Mouse (Mus musculus) spleen, adult 2 months (tissue): ENCODE results near the gene Pomt1.

Experiments used
- CTCF ChIP-seq: fragments of 200-500 bp; IDR thresholded peaks from 2 replicates; pipeline ENCODE4 v1.5.1; 2011; ENCODE audit warnings: mild to moderate bottlenecking, inconsistent platforms; ENCODE audit not compliant: insufficient read depth, insufficient read length, insufficient replicate concordance; ENCODE audit errors: extremely low read depth
- POLR2A ChIP-seq: fragments of 200-500 bp; IDR thresholded peaks from 2 replicates; pipeline ENCODE4 v1.6.1; 2011; ENCODE audit warnings: low read depth, low read length, inconsistent platforms

DNA sequence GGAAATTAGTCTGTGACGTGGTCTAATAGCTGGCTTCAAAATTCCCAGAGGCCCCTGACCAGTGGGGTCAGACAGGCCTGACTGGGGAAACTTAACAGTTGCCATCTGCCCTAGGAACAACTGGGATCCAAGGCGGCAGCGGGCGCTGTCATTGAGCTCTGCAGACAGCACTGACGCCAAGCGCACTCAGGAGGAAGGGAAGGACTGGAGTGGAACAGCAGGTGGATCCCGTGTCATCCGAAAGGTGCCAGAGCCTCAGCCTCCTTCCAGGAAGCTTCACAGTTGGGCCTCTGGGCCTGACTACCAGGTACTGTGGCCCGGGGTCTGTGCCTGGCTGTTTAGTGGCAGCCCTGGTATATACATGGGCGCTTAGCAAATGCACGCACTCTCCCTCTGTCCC lies 35.7 kb upstream of the Pomt1 start:
- no peak for TF ChIP-seq CTCF
- no peak for TF ChIP-seq POLR2A
